Mouse (Mus musculus) heart, embryonic 14.5 days (tissue): ENCODE results near the gene Tax1bp1. TPM values are rescaled to one million over a fixed set of nuclear protein-coding genes. Genes with fewer than 3 reads are reported as not detected.
"Not testable (repeated sequence)": the region's sequence is repeated elsewhere in the genome, so short reads cannot be mapped to it uniquely, and the experiment has no call there.

ENCODE experiments used
- ATAC-seq: fragments of 200-750 bp; cut with Nextera tagmentation; 2 replicates; pipeline ENCODE4 v1.8.0; 2017; ENCODE audit warnings: low read depth, moderate TSS enrichment; ENCODE audit not compliant: insufficient number of reproducible peaks, insufficient read depth, low FRiP score
- H3K27ac ChIP-seq, 2 experiments: fragments of 200-500 bp in 1 of 2; fragments of 300-500 bp in 1 of 2; sonication (generic) in 1 of 2; replicated peaks in 1 of 2; 2 replicates each; pipeline ENCODE4 v1.5.1; 2012 to 2014; ENCODE audit warnings: low read depth in 2 of 2, low read length in 2 of 2, control low read depth in 1 of 2, mild to moderate bottlenecking in 1 of 2, mixed read lengths in 1 of 2; ENCODE audit not compliant: control insufficient read depth in 1 of 2, insufficient read depth in 1 of 2
- H3K27me3 ChIP-seq: fragments of 300-500 bp; sonication (generic); 2 replicates; pipeline ENCODE4 v1.6.1; 2014; ENCODE audit warnings: mild to moderate bottlenecking, low read length, control low read depth; ENCODE audit not compliant: control insufficient read depth, insufficient read depth
- H3K36me3 ChIP-seq: fragments of 300-500 bp; sonication (generic); 2 replicates; pipeline ENCODE4 v1.6.1; 2014; ENCODE audit warnings: mild to moderate bottlenecking, control low read depth, low read length, mixed read lengths; ENCODE audit not compliant: control insufficient read depth, insufficient read depth
- H3K4me1 ChIP-seq, 2 experiments: fragments of 200-500 bp in 1 of 2; fragments of 300-500 bp in 1 of 2; sonication (generic) in 1 of 2; 2 replicates each; pipeline ENCODE4 v1.6.1; 2012 to 2014; ENCODE audit warnings: low read length in 2 of 2, control low read depth in 1 of 2, mixed read lengths in 1 of 2; ENCODE audit not compliant: control insufficient read depth in 2 of 2, insufficient read depth in 2 of 2
- H3K4me2 ChIP-seq: fragments of 300-500 bp; sonication (generic); 2 replicates; pipeline ENCODE4 v1.6.1; 2014; ENCODE audit warnings: mild to moderate bottlenecking, low read length
- H3K4me3 ChIP-seq, 2 experiments: fragments of 200-500 bp in 1 of 2; fragments of 300-500 bp in 1 of 2; sonication (generic) in 1 of 2; 2 replicates each; pipeline ENCODE4 v1.5.1; 2012 to 2014; ENCODE audit warnings: low read length in 2 of 2, mild to moderate bottlenecking in 2 of 2, control low read depth in 1 of 2, low read depth in 1 of 2, moderate library complexity in 1 of 2; ENCODE audit not compliant: control insufficient read depth in 1 of 2, insufficient read depth in 1 of 2
- H3K9ac ChIP-seq: fragments of 300-500 bp; sonication (generic); 2 replicates; pipeline ENCODE4 v1.6.1; 2014; ENCODE audit warnings: mild to moderate bottlenecking, low read length
- H3K9me3 ChIP-seq: fragments of 300-500 bp; sonication (generic); 2 replicates; pipeline ENCODE4 v1.6.1; 2016; ENCODE audit warnings: low read length, control low read depth; ENCODE audit not compliant: control insufficient read depth
- WGBS: fragments of 180-500 bp; shearing (Covaris S2); extraction: QIAGEN DNeasy Blood & Tissue Kit; methylation state at CpG from one replicate; pipeline ENCODE4 v1.1.7; 2014; 5-methylcytosine and 5-hydroxymethylcytosine counted together
- polyA plus RNA-seq: library from polyadenylated mRNA; unstranded; fragments of >200 nt; fragmentation: Nextera tagmentation; extraction: Ambion mirVana; gene quantifications from 2 replicates; pipeline ENCODE4 v1.2.1, GENCODE M21; 2014

Tax1bp1 gene
- polyA plus RNA-seq, 1 experiment from 2014 or later, result 118 TPM

- Histone ChIP-seq H3K36me3 (no peaks in the 10 kb centered on the region), H3K27ac (no peak overlapping the region), H3K9ac (no peak overlapping the region), H3K4me1 (peaks cover 0 to 2% of the 10 kb centered on the region in 2 experiments; a peak in 2 of 4 replicates), H3K4me2 (no peak overlapping the region), H3K27me3 (no peaks in the 10 kb centered on the region), H3K4me3 (no peak overlapping the region), H3K9me3 (no peaks in the 10 kb centered on the region)
- 69% methylated on average over 4 of the region's 4 CpGs for WGBS
- ATAC-seq, result no peak
These were observed 38.2 kb upstream of the Tax1bp1 start for GRCm38 (mm10) chr6:52675222-52675921.

DNA sequence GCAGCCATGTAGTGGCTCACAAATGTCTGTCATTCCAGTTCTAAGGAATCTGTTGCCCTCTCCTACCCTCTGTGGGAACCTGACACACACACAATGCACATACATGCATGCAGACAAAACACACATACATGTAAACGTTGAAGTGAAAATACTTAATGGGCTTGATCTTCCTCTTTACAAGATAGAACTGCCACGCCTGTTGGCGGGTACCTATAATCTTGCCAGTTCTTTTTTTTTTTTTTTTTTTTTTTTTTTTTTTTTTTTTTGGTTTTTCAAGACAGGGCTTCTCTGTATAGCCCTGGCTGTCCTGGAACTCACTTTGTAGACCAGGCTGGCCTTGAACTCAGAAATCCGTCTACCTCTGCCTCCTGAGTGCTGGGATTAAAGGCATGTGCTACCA is 36.0 kb upstream of the Tax1bp1 start:
- H3K9me3 ChIP-seq, H3K27ac ChIP-seq, H3K27me3 ChIP-seq, H3K4me2 ChIP-seq, H3K4me3 ChIP-seq, H3K4me1 ChIP-seq, H3K36me3 ChIP-seq, H3K9ac ChIP-seq, ATAC-seq: not testable (repeated sequence)
- 79% methylated on average over 4 of the region's 4 CpGs for WGBS

- Histone ChIP-seq H3K9me3 (no peaks in the 10 kb centered on the region), H3K4me1 (peaks cover 0 to under 1% of the 10 kb centered on the region in 2 experiments; a peak in 2 of 4 replicates), H3K9ac (no peak overlapping the region), H3K27ac (no peak overlapping the region), H3K36me3 (no peaks in the 10 kb centered on the region), H3K27me3 (no peaks in the 10 kb centered on the region), H3K4me2 (no peak overlapping the region), H3K4me3 (no peak overlapping the region)
- WGBS, result 76% methylated on average over 9 of the region's 9 CpGs
- no peak for ATAC-seq
These were observed 34.0 kb upstream of the Tax1bp1 start for GRCm38 (mm10) chr6:52679565-52679964.

GRCm38 (mm10) chr6:52680458-52681032 is 33.0 kb upstream of the Tax1bp1 start:
- WGBS, result 52% methylated on average over 8 of the region's 8 CpGs
- Histone ChIP-seq H3K4me1 (no peaks in the 10 kb centered on the region), H3K36me3 (no peaks in the 10 kb centered on the region), H3K27ac (no peak overlapping the region), H3K4me3 (no peak overlapping the region), H3K27me3 (no peaks in the 10 kb centered on the region), H3K9ac (no peak overlapping the region), H3K9me3 (no peaks in the 10 kb centered on the region), H3K4me2 (no peak overlapping the region)
- ATAC-seq, result no peak

DNA sequence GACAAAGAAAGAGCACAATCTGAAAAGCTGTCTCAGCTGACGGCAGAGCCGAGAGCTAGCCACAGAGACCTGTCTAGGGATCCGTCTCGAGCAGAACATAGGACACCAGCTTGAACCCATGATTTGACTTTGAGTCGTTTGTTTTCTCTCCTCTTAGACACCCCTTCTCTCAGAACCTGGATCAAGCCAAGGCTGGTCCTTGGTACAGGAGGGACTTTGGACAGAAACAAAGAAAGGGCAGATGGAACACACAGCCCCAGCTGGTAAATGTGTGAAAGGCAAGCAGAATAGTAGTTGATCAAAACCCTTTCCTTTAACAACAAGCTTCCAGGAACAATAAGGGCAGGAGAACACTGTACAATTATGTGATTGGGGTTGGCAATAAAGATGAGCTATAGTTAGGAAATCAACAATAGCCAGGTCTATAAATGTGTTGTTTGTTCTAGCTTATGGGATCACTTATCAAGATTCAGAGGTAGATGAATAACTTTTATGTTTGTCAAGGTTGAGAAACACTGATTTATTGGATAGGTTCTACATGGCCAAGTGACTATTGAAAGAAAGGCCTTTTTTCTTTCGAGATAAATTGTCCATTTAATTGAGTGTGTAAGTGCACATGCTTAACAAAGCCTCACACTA is 31.6 kb upstream of the Tax1bp1 start:
- Histone ChIP-seq H3K4me3 (no peak overlapping the region), H3K9me3 (no peaks in the 10 kb centered on the region), H3K4me1 (no peaks in the 10 kb centered on the region), H3K4me2 (no peak overlapping the region), H3K27ac (no peak overlapping the region), H3K9ac (no peak overlapping the region), H3K36me3 (no peaks in the 10 kb centered on the region), H3K27me3 (no peaks in the 10 kb centered on the region)
- 65% methylated on average over 6 of the region's 6 CpGs for WGBS
- ATAC-seq, result no peak

DNA sequence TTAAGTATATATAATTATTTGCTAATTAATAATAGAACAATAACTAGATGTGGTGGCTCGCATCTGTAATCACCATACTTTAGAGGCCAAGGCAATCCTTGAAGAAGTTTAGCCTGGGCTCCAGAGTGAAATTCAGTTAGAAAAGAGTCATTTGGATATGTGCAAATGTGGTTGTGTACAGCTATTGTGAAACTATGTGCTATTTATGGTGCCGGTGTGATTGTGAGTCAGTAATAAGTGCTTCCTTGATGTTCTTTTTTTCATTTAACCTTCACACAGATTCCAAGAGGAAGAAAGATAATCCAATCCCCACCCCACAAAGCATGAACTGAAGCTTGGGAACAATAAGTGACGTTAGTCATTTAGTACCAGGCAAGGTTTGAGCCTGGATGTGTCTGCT is 30.9 kb upstream of the Tax1bp1 start:
- Histone ChIP-seq H3K27ac (no peak overlapping the region), H3K9ac (no peak overlapping the region), H3K4me1 (no peaks in the 10 kb centered on the region), H3K27me3 (no peaks in the 10 kb centered on the region), H3K36me3 (no peaks in the 10 kb centered on the region), H3K4me3 (no peak overlapping the region), H3K4me2 (no peak overlapping the region), H3K9me3 (no peaks in the 10 kb centered on the region)
- no peak for ATAC-seq
- 75% methylated on average over 3 of the region's 3 CpGs for WGBS

- H3K27me3 ChIP-seq, result no peaks in the 10 kb centered on the region
- peaks cover 0 to under 1% of the 10 kb centered on the region in 2 experiments; a peak in 1 of 4 replicates for H3K4me1 ChIP-seq
- no peak overlapping the region for H3K4me3 ChIP-seq
- no peaks in the 10 kb centered on the region for H3K36me3 ChIP-seq
- no peaks in the 10 kb centered on the region for H3K9me3 ChIP-seq
- 77% methylated on average over 5 of the region's 5 CpGs for WGBS
- no peak overlapping the region for H3K9ac ChIP-seq
- no peak overlapping the region for H3K4me2 ChIP-seq
- no peak overlapping the region for H3K27ac ChIP-seq
- ATAC-seq, result no peak
These were observed 26.5 kb upstream of the Tax1bp1 start for GRCm38 (mm10) chr6:52686901-52687500.
